Mouse (Mus musculus) thymus, adult 2 months (tissue): Measurements from ENCODE around the gene Rptor.

Source experiments
- CTCF ChIP-seq: fragments of 200-500 bp; IDR thresholded peaks from 2 replicates; pipeline ENCODE4 v1.5.1; 2012; ENCODE audit warnings: mild to moderate bottlenecking, control low read depth, low read length, moderate library complexity, borderline replicate concordance; ENCODE audit not compliant: control insufficient read depth, poor library complexity, insufficient read depth; ENCODE audit errors: extremely low read depth
- POLR2A ChIP-seq: fragments of 200-500 bp; IDR thresholded peaks from 2 replicates; pipeline ENCODE4 v1.6.1; 2012; ENCODE audit warnings: mild to moderate bottlenecking, low read length, control low read depth, moderate library complexity; ENCODE audit not compliant: control insufficient read depth, poor library complexity, insufficient read depth; ENCODE audit errors: extremely low read depth

- TF ChIP-seq POLR2A (no peak), CTCF (no peak)
Measured at GRCm38 (mm10) chr11:119692196-119692910, 89.6 kb downstream of the Rptor start.
